Mouse (Mus musculus): Measurements from ENCODE around the gene Hist1h2bc.

Gene Hist1h2bc

DNA sequence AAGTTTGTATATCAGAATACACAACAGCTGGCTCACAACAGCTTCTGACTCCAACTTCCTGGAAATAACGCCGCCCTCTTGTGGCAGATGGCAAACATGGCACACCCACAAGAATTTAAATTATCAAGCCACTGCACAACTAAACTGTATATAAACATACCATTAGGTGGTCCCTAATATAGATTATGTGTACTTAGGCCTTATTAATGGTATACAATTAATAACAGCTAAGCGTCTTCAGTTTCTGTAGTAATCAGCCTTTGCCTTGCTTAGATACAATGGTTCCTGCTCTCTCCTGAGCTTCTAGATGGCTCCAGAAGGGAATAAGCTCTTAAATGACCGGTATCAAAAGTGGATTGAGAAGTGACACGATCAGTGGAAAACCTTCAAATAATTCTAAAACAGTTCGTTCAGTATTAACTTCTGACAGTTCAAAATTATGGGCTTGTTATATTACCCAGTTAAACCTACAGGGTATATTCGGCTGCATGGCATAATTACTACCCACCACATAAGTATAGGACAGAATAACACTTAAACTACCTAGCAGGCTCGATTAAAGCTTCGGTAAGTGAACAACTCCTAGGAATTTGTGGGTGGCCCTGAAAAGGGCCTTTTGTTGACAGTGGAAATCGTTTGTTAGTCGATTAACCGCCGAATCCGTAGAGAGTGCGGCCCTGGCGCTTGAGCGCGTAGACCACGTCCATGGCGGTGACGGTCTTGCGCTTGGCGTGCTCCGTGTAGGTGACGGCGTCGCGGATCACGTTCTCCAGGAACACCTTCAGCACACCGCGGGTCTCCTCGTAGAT, 13.7 kb downstream of the Hist1h2bc start:
- TF ChIP-seq GATA4 (IDR thresholded peaks at IDR 0.05; ENCODE audit: insufficient replicate concordance, low read length): no peak

- peak; percentile 43; the same call in 1 of the 2 replicates for TF ChIP-seq GATA4 (IDR thresholded peaks at IDR 0.05; ENCODE audit: insufficient replicate concordance, low read length)
Observed at GRCm38 (mm10) chr13:23698300-23698693, 14.3 kb downstream of the Hist1h2bc start, which contains the start of gene Hist1h4c. Hist1h4c (minus strand) TSS chr13:23698454.

- no peak for TF ChIP-seq GATA4 (IDR thresholded peaks at IDR 0.05; ENCODE audit: insufficient replicate concordance, low read length)
Observed at GRCm38 (mm10) chr13:23698996-23699395, 15.0 kb downstream of the Hist1h2bc start.

- no peak for TF ChIP-seq GATA4 (IDR thresholded peaks at IDR 0.05; ENCODE audit: insufficient replicate concordance, low read length)
Observed at GRCm38 (mm10) chr13:23699767-23700166, 15.8 kb downstream of the Hist1h2bc start.

GRCm38 (mm10) chr13:23700786-23701520, 17.0 kb downstream of the Hist1h2bc start:
- no peak for TF ChIP-seq GATA4 (IDR thresholded peaks at IDR 0.05; ENCODE audit: insufficient replicate concordance, low read length)

DNA sequence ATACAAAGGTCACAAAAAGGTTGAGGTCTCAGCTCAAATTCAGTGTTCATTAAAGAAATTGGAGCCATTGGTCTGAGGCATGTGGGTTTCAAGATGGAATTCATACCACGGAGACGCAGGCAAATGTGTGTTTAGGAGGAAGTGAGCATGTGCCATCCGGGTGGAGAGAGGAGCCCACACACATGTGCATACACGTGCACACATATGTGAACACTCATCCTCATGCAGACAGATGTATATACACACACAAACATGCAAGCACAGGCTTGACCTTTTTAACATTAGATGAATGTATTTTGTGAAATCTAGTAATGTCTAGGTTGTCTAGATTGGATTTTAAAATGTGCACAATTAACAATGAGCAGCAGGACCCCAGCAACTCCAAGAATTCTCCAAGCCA, 18.2 kb downstream of the Hist1h2bc start:
- TF ChIP-seq GATA4 (IDR thresholded peaks at IDR 0.05; ENCODE audit: insufficient replicate concordance, low read length): no peak

DNA sequence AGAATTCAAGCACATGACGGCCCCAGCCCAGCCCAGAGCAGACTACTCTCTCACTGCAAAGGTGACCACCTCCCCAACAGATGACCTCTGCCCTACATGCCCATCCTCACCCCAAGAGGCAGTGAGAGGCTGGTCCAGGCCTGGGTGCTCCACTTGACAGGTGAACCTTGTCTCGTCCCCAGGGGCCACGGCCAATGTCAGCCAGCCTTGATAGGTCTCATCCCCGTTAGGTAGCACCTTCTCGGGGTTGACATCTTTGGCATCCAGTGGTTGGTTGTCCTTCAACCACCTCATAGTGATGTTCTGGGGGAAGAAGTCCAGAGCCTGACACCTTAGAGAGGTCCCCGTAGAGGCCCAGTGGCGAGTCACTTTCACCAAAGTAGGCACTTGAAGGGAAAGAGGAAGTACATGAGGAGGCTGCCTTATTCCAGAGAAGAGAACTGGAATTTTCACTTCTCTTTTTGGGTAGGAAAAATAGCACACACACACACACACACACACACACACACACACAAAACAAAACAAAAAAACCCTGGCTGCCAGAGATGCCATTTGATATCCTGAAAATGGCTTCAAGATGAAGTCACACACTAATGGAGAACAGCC, 21.9 kb downstream of the Hist1h2bc start:
- TF ChIP-seq GATA4 (IDR thresholded peaks at IDR 0.05; ENCODE audit: insufficient replicate concordance, low read length): no peak

DNA sequence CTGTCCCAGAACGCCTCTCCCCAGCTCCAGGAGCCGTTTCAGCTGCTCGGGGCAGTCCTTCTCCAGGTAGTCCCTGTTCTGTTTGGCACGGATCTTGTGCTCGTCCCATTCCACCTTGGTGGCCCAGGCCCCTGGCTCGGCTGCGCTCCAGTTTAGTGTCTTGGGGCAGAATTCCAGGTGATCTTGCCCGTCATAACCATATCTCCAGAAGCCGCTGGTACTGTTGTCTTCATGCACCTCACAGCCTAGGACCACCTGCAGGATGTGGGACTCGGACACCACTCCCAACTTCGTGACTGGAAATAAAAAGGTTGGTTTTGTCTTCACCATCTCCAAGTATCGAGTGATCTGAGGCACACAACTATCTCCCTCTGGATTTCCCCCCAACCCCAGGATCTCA, 22.8 kb downstream of the Hist1h2bc start:
- TF ChIP-seq GATA4 (IDR thresholded peaks at IDR 0.05; ENCODE audit: insufficient replicate concordance, low read length): no peak

DNA sequence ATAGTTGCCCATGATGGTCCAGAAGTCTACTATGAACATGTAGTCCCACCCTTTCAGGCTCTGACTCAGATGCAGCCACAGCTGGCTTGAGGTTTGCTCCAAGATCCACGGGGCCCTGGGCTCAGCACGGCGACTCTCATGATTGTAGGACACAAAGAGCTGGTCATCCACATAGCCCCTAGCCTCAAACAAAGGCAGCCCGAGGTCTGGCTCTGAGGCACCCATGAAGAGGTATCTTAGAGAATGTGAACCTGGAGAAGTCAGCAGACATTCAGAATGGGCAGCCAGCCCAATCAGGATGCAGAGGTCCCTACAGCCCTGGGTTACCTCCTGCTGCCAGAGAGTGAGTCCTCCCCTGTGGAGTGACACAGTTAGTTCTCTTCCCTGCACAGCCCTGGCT, 24.0 kb downstream of the Hist1h2bc start:
- TF ChIP-seq GATA4 (IDR thresholded peaks at IDR 0.05; ENCODE audit: insufficient replicate concordance, low read length): no peak

DNA sequence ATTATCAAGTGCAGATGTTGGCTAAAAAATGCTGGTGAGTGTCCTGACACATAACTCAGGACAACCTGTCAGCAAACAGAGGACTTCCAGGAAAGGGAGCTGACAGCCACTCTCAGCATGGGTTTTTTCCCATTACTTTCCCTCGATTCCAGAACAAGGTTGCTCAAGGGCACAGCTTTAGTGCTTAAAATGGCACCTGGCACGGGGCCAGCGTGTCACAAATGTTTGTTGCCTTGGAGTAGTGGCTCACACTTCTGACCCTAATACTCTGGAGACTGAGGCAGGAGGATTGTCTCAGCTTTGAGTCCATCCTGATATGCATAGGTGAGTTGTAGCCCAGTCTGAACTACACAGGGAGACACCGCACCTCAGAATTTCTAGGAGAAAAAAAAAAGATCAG, 24.7 kb downstream of the Hist1h2bc start:
- TF ChIP-seq GATA4 (IDR thresholded peaks at IDR 0.05; ENCODE audit: insufficient replicate concordance, low read length): no peak

DNA sequence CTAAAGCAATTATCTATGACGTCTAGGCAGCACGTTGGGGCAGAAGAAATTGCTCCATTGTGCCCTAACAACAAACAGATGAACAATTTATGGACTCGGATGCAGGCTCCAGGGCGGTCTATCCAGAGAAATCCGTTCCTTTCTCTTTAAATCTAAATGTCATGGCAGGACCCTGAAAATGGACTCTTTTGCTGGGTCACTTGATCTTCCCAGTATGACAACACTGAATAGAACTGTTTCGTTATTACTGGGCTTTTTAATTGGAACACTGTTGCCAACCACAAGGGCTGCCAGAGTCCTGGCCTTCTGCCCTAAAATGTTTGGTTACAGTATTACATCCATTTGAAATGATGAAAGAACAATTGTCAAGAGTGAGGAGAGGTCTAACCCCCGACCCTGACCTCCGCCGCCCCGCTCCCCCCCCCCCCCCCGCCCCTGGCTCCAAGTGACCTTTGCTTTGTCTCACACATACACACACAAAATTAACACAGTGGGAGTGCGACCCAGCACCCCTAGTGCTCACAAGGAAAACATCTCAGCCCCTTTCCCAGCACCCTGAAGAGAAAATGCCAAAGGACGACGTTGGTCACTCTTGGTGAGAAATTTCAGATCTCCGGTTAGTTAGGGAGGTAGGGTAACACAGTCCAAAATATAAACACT, 25.8 kb downstream of the Hist1h2bc start:
- TF ChIP-seq GATA4 (IDR thresholded peaks at IDR 0.05; ENCODE audit: insufficient replicate concordance, low read length): no peak

- peak; percentile 25; the same call in 1 of the 2 replicates for TF ChIP-seq GATA4 (IDR thresholded peaks at IDR 0.05; ENCODE audit: insufficient replicate concordance, low read length)
Observed at GRCm38 (mm10) chr13:23710374-23711089, 26.5 kb downstream of the Hist1h2bc start, which contains the start of gene Hfe. Hfe (minus strand) TSS chr13:23710854.

GRCm38 (mm10) chr13:23716261-23717042, 32.5 kb downstream of the Hist1h2bc start:
- TF ChIP-seq GATA4 (IDR thresholded peaks at IDR 0.05; ENCODE audit: insufficient replicate concordance, low read length): no peak

GRCm38 (mm10) chr13:23717176-23717575, 33.2 kb downstream of the Hist1h2bc start:
- TF ChIP-seq GATA4 (IDR thresholded peaks at IDR 0.05; ENCODE audit: insufficient replicate concordance, low read length): no peak

All from liver, adult (tissue).